14 mouse cellular contexts compared by ENCODE assay signal in genomic region chr10:102836567-102837224, GRCm38 (mm10).
A peak's percentile ranks its signal among the peaks of the same experiment; 100 is the strongest.
DNase-seq lines count a peak whose midpoint lies in the region; ATAC-seq and TF ChIP-seq lines count a peak whose summit lies in the region.
"Had no signal": no experiment of that assay in that cellular context is flagged by ENCODE, and none has a peak within 500 bp of the region (broad histone marks: within the 10 kb centered on the region; RNA-seq: fewer than 3 reads in every experiment).

No protein-coding gene starts in this region.

- no peak overlapping the region for H3K27ac ChIP-seq in embryonic facial prominence, embryonic 11.5 days (replicated peaks; ENCODE audit: low read depth, low read length)
- no peak overlapping the region for H3K27ac ChIP-seq in embryonic facial prominence, embryonic 10.5 days (replicated peaks)
- H3K27ac ChIP-seq in limb, embryonic 14.5 days (replicated peaks; ENCODE audit: low read depth, low read length), result no peak overlapping the region
- H3K27ac ChIP-seq in limb, embryonic 10.5 days, result no peak overlapping the region
- H3K27ac ChIP-seq: embryonic facial prominence, embryonic 13.5 days; heart, embryonic 15.5 days; neural tube, embryonic 13.5 days had no signal

- ATAC-seq in embryonic facial prominence, embryonic 11.5 days (replicated peaks; ENCODE audit: insufficient number of reproducible peaks, low FRiP score, low TSS enrichment, low read depth), result no peak
- ATAC-seq in limb, embryonic 14.5 days (ENCODE audit: low FRiP score, low read depth), result no peak
- peak; percentile 77 for ATAC-seq in megakaryocyte progenitor cell, adult 5-6 weeks (replicated peaks; ENCODE audit: poor library complexity)
- no peak for ATAC-seq in CD4-positive, CD25-positive, alpha-beta regulatory T cell, adult 4 months

- H3K36me3 ChIP-seq in embryonic facial prominence, embryonic 11.5 days (replicated peaks; ENCODE audit: control insufficient read depth, insufficient read depth, low read depth, low read length), result no peaks in the 10 kb centered on the region
- no peaks in the 10 kb centered on the region for H3K36me3 ChIP-seq in embryonic facial prominence, embryonic 10.5 days (replicated peaks)
- H3K36me3 ChIP-seq in limb, embryonic 14.5 days (ENCODE audit: control insufficient read depth, insufficient read depth, low read length), result no peaks in the 10 kb centered on the region
- H3K36me3 ChIP-seq in limb, embryonic 10.5 days, result no peaks in the 10 kb centered on the region
- H3K36me3 ChIP-seq: embryonic facial prominence, embryonic 13.5 days; heart, embryonic 15.5 days; neural tube, embryonic 13.5 days had no signal

- no peak overlapping the region for H3K4me3 ChIP-seq in embryonic facial prominence, embryonic 11.5 days (ENCODE audit: low read depth, low read length)
- H3K4me3 ChIP-seq in embryonic facial prominence, embryonic 10.5 days, result no peak overlapping the region
- H3K4me3 ChIP-seq in limb, embryonic 14.5 days (replicated peaks; ENCODE audit: low read length), result no peak overlapping the region
- H3K4me3 ChIP-seq in limb, embryonic 10.5 days, result no peak overlapping the region
- H3K4me3 ChIP-seq: embryonic facial prominence, embryonic 13.5 days; heart, embryonic 15.5 days; neural tube, embryonic 13.5 days had no signal

- no peaks in the 10 kb centered on the region for H3K4me1 ChIP-seq in embryonic facial prominence, embryonic 11.5 days (ENCODE audit: control insufficient read depth, insufficient read depth, low read length)
- H3K4me1 ChIP-seq in embryonic facial prominence, embryonic 10.5 days, result no peaks in the 10 kb centered on the region
- H3K4me1 ChIP-seq in limb, embryonic 14.5 days (ENCODE audit: control insufficient read depth, insufficient read depth, low read length), result no peaks in the 10 kb centered on the region
- no peaks in the 10 kb centered on the region for H3K4me1 ChIP-seq in limb, embryonic 10.5 days
- H3K4me1 ChIP-seq: embryonic facial prominence, embryonic 13.5 days; heart, embryonic 15.5 days; neural tube, embryonic 13.5 days had no signal

- no peak overlapping the region for H3K9ac ChIP-seq in embryonic facial prominence, embryonic 11.5 days (replicated peaks; ENCODE audit: low read length)
- no peak overlapping the region for H3K9ac ChIP-seq in limb, embryonic 14.5 days (ENCODE audit: low read depth, low read length, severe bottlenecking)
- H3K9ac ChIP-seq: embryonic facial prominence, embryonic 13.5 days; heart, embryonic 15.5 days; neural tube, embryonic 13.5 days had no signal

- TF ChIP-seq POLR2A in limb, embryonic 14.5 days (IDR thresholded peaks at IDR 0.05; ENCODE audit: borderline replicate concordance, extremely low read depth, insufficient read depth, insufficient read length), result no peak

- H3K9me3 ChIP-seq in embryonic facial prominence, embryonic 11.5 days (replicated peaks; ENCODE audit: control insufficient read depth, low read length), result no peaks in the 10 kb centered on the region
- H3K9me3 ChIP-seq in embryonic facial prominence, embryonic 10.5 days, result no peaks in the 10 kb centered on the region
- no peaks in the 10 kb centered on the region for H3K9me3 ChIP-seq in limb, embryonic 14.5 days (ENCODE audit: control insufficient read depth, low read length)
- H3K9me3 ChIP-seq in limb, embryonic 10.5 days (replicated peaks), result no peaks in the 10 kb centered on the region
- H3K9me3 ChIP-seq: embryonic facial prominence, embryonic 13.5 days; heart, embryonic 15.5 days; neural tube, embryonic 13.5 days had no signal

- peak; percentile 66 for DNase-seq in embryonic facial prominence, embryonic 11.5 days (ENCODE audit: low spot score)
- DNase-seq in embryonic facial prominence, embryonic 10.5 days (ENCODE audit: low spot score), result no peak
- DNase-seq in limb, embryonic 14.5 days (ENCODE audit: low spot score), result peak; percentile 10
- no peak for DNase-seq in limb, embryonic 10.5 days (ENCODE audit: low spot score)
- DNase-seq in brain, embryonic 18.5 days (ENCODE audit: low read depth, low spot score), result peak; percentile 20
- DNase-seq in adrenal gland, adult (ENCODE audit: inconsistent age in 2 of 2, low spot score in 1 of 2), result no peak
- DNase-seq: adrenal gland, postnatal 14 days; layer of hippocampus, adult 9-11 months; lung, adult 2 months had no signal

- no peaks in the 10 kb centered on the region for H3K27me3 ChIP-seq in embryonic facial prominence, embryonic 11.5 days (ENCODE audit: control insufficient read depth, insufficient read depth, low read length)
- H3K27me3 ChIP-seq in embryonic facial prominence, embryonic 10.5 days (replicated peaks; ENCODE audit: low read depth, poor library complexity, severe bottlenecking), result no peaks in the 10 kb centered on the region
- H3K27me3 ChIP-seq in limb, embryonic 14.5 days (ENCODE audit: control insufficient read depth, insufficient read depth, low read length), result no peaks in the 10 kb centered on the region
- no peaks in the 10 kb centered on the region for H3K27me3 ChIP-seq in limb, embryonic 10.5 days (ENCODE audit: low read depth, poor library complexity, severe bottlenecking)
- H3K27me3 ChIP-seq: embryonic facial prominence, embryonic 13.5 days; heart, embryonic 15.5 days; neural tube, embryonic 13.5 days had no signal

- WGBS in embryonic facial prominence, embryonic 11.5 days, result 57% methylated on average over 4 of the region's 4 CpGs
- 60% methylated on average over 4 of the region's 4 CpGs for WGBS in embryonic facial prominence, embryonic 10.5 days
- 59% methylated on average over 4 of the region's 4 CpGs for WGBS in limb, embryonic 14.5 days
- WGBS in limb, embryonic 10.5 days, result 60% methylated on average over 4 of the region's 4 CpGs

- no peak overlapping the region for H3K4me2 ChIP-seq in embryonic facial prominence, embryonic 11.5 days (ENCODE audit: low read depth, low read length)
- H3K4me2 ChIP-seq in limb, embryonic 14.5 days (replicated peaks; ENCODE audit: low read depth, low read length, severe bottlenecking), result no peak overlapping the region
- H3K4me2 ChIP-seq: embryonic facial prominence, embryonic 13.5 days; heart, embryonic 15.5 days; neural tube, embryonic 13.5 days had no signal

Comparison
In these comparisons a context has a peak if more than half of its experiments do, and no peak if none do; other contexts are left out.
1. DNase-seq: peak in embryonic facial prominence, embryonic 11.5 days (single experiment), limb, embryonic 14.5 days (single experiment) and brain, embryonic 18.5 days (single experiment); none in embryonic facial prominence, embryonic 10.5 days (single experiment), limb, embryonic 10.5 days (single experiment) and adrenal gland, adult (0 of 2).